Mouse (Mus musculus) erythroblast, embryonic 14.5 days (primary cell): ENCODE data around the gene Cnpy1.

Experiments used
- GATA1 ChIP-seq: IDR thresholded peaks from 2 replicates; pipeline ENCODE4 v1.6.1; 2012; ENCODE audit warnings: low read length, inconsistent platforms, mixed read lengths
- TAL1 ChIP-seq: IDR thresholded peaks from 3 replicates; pipeline ENCODE4 v1.6.1; 2012; ENCODE audit warnings: low read length, inconsistent platforms, mixed read lengths

- TF ChIP-seq GATA1 (no peak), TAL1 (no peak)
Observed at GRCm38 (mm10) chr5:28257816-28258215, 12.2 kb upstream of the Cnpy1 start.
